Mouse (Mus musculus): Measurements from ENCODE around the gene Scaf8. TPM values are rescaled to one million over a fixed set of nuclear protein-coding genes. Genes with fewer than 3 reads are reported as not detected.

Gene Scaf8
- polyA plus RNA-seq, 1 experiment: 55.0 TPM

DNA sequence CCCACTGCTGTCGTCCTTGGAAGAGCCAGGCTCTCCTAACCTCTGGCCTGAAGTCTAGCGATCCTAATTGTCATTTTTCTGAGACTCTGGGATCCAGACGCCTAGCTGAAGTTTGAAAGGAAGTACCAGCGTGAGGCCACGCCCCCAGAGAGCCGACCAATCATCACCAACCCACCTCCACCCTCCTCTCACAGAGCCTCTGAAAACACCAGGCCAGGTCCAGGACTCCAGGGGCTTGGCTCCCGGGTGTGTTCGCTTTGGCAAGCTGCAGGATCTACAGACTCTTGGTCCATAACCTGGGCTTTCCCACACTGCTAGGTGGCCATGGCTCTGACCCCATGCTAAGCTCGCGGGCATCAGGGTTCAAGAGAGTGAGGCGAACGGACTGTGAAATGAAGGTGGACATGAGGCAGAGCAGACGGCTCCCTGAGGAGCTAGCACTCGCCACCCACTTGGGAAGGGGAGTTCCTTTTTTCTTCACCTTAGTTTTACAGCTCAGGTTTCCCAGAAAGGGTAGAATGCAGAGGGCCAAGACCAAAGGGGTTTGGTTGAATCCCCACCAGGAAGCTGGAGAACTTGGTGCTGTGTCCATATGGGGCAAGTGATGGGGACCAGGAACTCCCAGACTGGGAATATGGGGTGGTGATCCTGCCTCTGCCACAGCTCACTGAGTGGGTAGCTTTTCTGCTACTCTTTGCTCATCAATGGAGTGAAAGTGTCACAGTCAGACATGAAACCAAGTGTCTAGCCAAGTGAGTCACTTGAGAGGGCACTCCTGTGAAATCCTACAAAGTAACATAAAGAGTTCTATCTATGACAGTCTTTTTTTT, 12.2 kb upstream of the Scaf8 start:
- Histone ChIP-seq H3K27me3 (ENCODE audit: control insufficient read depth, insufficient read depth, low read length, poor library complexity, severe bottlenecking) (no peaks in the 10 kb centered on the region), H3K9ac (ENCODE audit: low read depth, poor library complexity, severe bottlenecking) (peak overlapping the region; percentile 59), H3K9me3 (replicated peaks; ENCODE audit: control insufficient read depth, insufficient read depth, low read length, poor library complexity, severe bottlenecking) (no peaks in the 10 kb centered on the region), H3K4me1 (ENCODE audit: control insufficient read depth, insufficient read depth, low read length) (no peaks in the 10 kb centered on the region), H3K36me3 (ENCODE audit: control insufficient read depth, insufficient read depth, low read length, poor library complexity, severe bottlenecking) (no peaks in the 10 kb centered on the region), H3K27ac (ENCODE audit: insufficient read depth, low read length) (no peak overlapping the region), H3K4me3 (ENCODE audit: low read depth, low read length) (peak overlapping the region; percentile 74)
- no peak for TF ChIP-seq EP300 (IDR thresholded peaks at IDR 0.05; ENCODE audit: insufficient read depth, low read depth, low read length)
- TF ChIP-seq POLR2A (IDR thresholded peaks at IDR 0.05; ENCODE audit: insufficient read depth, low read length): peak; percentile 32
- TF ChIP-seq CTCF (IDR thresholded peaks at IDR 0.05; ENCODE audit: low read depth, low read length): no peak

DNA sequence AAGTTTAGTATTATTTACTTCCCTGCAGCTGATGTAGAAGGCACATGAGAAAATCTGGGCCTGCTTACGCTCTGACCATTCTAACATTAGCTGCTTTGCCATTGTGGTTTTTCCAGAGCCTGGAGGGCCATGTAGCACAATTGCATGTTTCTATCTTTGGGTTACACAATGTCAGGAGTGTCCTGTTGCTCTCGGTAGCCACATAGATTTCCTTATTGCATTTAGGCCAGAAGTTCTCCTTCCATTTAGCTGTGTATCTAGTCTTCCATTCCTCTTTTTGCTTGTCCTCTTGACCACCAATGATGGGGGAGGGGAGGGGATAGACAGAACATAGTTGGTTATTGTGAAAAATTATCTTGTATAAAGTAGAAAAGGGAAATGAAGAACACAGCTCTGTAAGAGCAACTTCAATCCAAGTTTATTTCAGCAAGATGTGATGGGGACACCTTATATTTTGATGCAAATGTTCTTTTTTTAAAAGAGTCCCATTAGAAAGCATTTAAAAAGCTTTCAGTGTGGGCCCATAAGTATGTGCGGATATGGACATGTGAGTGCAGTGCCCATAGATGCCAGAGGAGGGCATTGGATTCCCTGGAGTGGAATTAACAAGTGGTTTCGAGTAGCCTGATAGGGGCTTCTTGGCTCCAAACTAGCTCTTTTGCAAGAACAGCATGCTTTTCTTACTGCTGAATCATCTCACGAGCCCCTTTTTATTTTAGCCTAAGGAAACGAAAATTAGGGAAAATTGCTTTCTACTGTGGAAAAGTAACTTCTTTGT, 10.4 kb upstream of the Scaf8 start:
- Histone ChIP-seq H3K4me1 (ENCODE audit: control insufficient read depth, insufficient read depth, low read length) (no peaks in the 10 kb centered on the region), H3K9me3 (replicated peaks; ENCODE audit: control insufficient read depth, insufficient read depth, low read length, poor library complexity, severe bottlenecking) (no peaks in the 10 kb centered on the region), H3K9ac (ENCODE audit: low read depth, poor library complexity, severe bottlenecking) (no peak overlapping the region), H3K27me3 (ENCODE audit: control insufficient read depth, insufficient read depth, low read length, poor library complexity, severe bottlenecking) (no peaks in the 10 kb centered on the region), H3K36me3 (ENCODE audit: control insufficient read depth, insufficient read depth, low read length, poor library complexity, severe bottlenecking) (no peaks in the 10 kb centered on the region), H3K27ac (ENCODE audit: insufficient read depth, low read length) (no peak overlapping the region), H3K4me3 (ENCODE audit: low read depth, low read length) (no peak overlapping the region)
- TF ChIP-seq POLR2A (IDR thresholded peaks at IDR 0.05; ENCODE audit: insufficient read depth, low read length): no peak
- TF ChIP-seq CTCF (IDR thresholded peaks at IDR 0.05; ENCODE audit: low read depth, low read length): no peak
- no peak for TF ChIP-seq EP300 (IDR thresholded peaks at IDR 0.05; ENCODE audit: insufficient read depth, low read depth, low read length)

DNA sequence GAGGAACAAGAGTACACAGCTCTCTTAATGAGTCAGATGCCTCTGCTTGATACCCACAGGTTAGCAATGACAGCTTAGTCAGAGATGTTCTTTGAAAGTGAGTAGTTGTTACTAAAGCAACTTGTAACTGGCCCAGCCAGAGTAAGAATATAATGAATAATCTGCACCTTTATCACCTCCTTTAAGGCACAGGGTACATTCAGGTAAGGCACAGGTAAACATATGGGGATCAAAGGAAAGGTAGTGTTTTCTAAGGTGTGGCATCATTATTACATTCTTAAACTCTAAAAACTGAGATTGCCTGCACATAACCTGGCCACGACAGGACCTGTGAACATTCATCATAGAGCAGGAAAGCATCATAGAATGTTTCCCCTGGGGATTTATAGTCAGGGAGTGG, 9.8 kb upstream of the Scaf8 start:
- H3K27ac ChIP-seq (ENCODE audit: insufficient read depth, low read length): no peak overlapping the region
- no peaks in the 10 kb centered on the region for H3K36me3 ChIP-seq (ENCODE audit: control insufficient read depth, insufficient read depth, low read length, poor library complexity, severe bottlenecking)
- no peak overlapping the region for H3K9ac ChIP-seq (ENCODE audit: low read depth, poor library complexity, severe bottlenecking)
- H3K9me3 ChIP-seq (replicated peaks; ENCODE audit: control insufficient read depth, insufficient read depth, low read length, poor library complexity, severe bottlenecking): no peaks in the 10 kb centered on the region
- H3K4me3 ChIP-seq (ENCODE audit: low read depth, low read length): no peak overlapping the region
- no peak for TF ChIP-seq CTCF (IDR thresholded peaks at IDR 0.05; ENCODE audit: low read depth, low read length)
- no peak for TF ChIP-seq POLR2A (IDR thresholded peaks at IDR 0.05; ENCODE audit: insufficient read depth, low read length)
- no peak for TF ChIP-seq EP300 (IDR thresholded peaks at IDR 0.05; ENCODE audit: insufficient read depth, low read depth, low read length)
- H3K27me3 ChIP-seq (ENCODE audit: control insufficient read depth, insufficient read depth, low read length, poor library complexity, severe bottlenecking): no peaks in the 10 kb centered on the region
- no peaks in the 10 kb centered on the region for H3K4me1 ChIP-seq (ENCODE audit: control insufficient read depth, insufficient read depth, low read length)

DNA sequence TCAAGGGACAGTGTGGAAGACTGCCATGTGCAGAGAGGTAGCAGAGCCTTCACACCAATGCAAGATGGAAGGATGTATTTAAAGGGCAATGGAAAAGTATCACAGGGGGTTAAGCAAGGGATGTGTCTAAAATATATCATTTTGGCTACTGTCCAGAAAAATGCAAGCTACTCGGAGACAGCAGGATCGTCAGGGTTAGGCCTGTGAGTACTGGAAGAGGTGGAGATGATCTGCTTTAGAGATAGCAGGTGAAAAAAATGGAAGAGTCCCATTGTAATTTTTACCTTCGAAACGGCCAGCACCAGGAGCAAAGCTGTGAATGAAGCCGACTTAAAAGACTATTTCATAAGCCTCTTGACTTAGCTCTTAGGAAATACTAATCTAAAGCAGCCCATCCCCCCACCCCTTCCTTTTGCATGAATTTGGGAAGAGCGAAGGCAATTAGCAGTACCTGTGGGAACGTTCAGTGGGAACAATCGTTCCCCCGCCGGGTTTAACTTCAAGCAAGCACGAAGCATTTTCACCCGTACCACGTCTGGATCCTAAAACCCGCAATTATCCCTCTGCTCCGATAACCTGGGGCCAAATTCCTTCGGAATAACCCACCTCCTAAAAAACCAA, 925 bp upstream of the Scaf8 start:
- H3K4me3 ChIP-seq (ENCODE audit: low read depth, low read length): peak overlapping the region; percentile 91
- no peaks in the 10 kb centered on the region; the same call in none of the 2 replicates for H3K36me3 ChIP-seq (ENCODE audit: control insufficient read depth, insufficient read depth, low read length, poor library complexity, severe bottlenecking)
- peak overlapping the region; percentile 94 for H3K9ac ChIP-seq (ENCODE audit: low read depth, poor library complexity, severe bottlenecking)
- H3K9me3 ChIP-seq (replicated peaks; ENCODE audit: control insufficient read depth, insufficient read depth, low read length, poor library complexity, severe bottlenecking): no peaks in the 10 kb centered on the region
- TF ChIP-seq CTCF (IDR thresholded peaks at IDR 0.05; ENCODE audit: low read depth, low read length) (no peak), POLR2A (IDR thresholded peaks at IDR 0.05; ENCODE audit: insufficient read depth, low read length) (no peak), EP300 (IDR thresholded peaks at IDR 0.05; ENCODE audit: insufficient read depth, low read depth, low read length) (no peak)
- H3K27ac ChIP-seq (ENCODE audit: insufficient read depth, low read length): peak overlapping the region; percentile 62
- no peaks in the 10 kb centered on the region for H3K27me3 ChIP-seq (ENCODE audit: control insufficient read depth, insufficient read depth, low read length, poor library complexity, severe bottlenecking)
- H3K4me1 ChIP-seq (ENCODE audit: control insufficient read depth, insufficient read depth, low read length): no peaks in the 10 kb centered on the region

DNA sequence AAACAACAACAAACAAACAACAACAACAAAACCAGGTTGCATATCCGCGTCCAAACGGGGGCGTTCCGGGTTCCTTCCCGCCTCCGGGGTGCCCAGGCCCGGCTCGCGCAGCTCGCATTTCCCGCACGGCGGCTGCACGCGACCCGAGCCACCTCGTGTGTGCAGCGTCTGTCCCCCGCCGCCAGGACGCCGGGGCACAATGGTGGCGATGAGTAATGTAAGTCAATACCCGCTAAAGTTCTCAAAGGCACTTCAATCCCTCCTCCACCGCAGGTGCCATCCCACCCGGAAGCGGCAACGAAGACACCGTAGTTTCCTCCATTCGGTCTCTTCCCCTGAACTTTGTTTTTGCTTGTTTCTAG, 433 bp upstream of the Scaf8 start:
- no peak for TF ChIP-seq CTCF (IDR thresholded peaks at IDR 0.05; ENCODE audit: low read depth, low read length)
- TF ChIP-seq POLR2A (IDR thresholded peaks at IDR 0.05; ENCODE audit: insufficient read depth, low read length): no peak
- Histone ChIP-seq H3K4me3 (ENCODE audit: low read depth, low read length) (peak overlapping the region; percentile 91), H3K36me3 (ENCODE audit: control insufficient read depth, insufficient read depth, low read length, poor library complexity, severe bottlenecking) (no peaks in the 10 kb centered on the region; the same call in none of the 2 replicates), H3K9ac (ENCODE audit: low read depth, poor library complexity, severe bottlenecking) (peak overlapping the region; percentile 94), H3K27me3 (ENCODE audit: control insufficient read depth, insufficient read depth, low read length, poor library complexity, severe bottlenecking) (no peaks in the 10 kb centered on the region), H3K27ac (ENCODE audit: insufficient read depth, low read length) (peak overlapping the region; percentile 62), H3K9me3 (replicated peaks; ENCODE audit: control insufficient read depth, insufficient read depth, low read length, poor library complexity, severe bottlenecking) (no peaks in the 10 kb centered on the region), H3K4me1 (ENCODE audit: control insufficient read depth, insufficient read depth, low read length) (no peaks in the 10 kb centered on the region)

All from ES-Bruce4 (cell line).